Mouse (Mus musculus) limb, embryonic 14.5 days (tissue): ENCODE data around the gene Otud1. TPM values are rescaled to one million over a fixed set of nuclear protein-coding genes. Genes with fewer than 3 reads are reported as not detected.

ENCODE experiments used
- ATAC-seq: fragments of 200-750 bp; cut with Nextera tagmentation; 2 replicates; pipeline ENCODE4 v1.8.0; 2017; ENCODE audit warnings: low read depth, moderate number of reproducible peaks, moderate TSS enrichment; ENCODE audit not compliant: low FRiP score
- DNase-seq: peaks from one replicate; pipeline ENCODE4 v3.0.0-alpha.2; 2015; ENCODE audit warnings: low spot score
- H3K27ac ChIP-seq: fragments of 300-500 bp; sonication (generic); replicated peaks from 2 replicates; pipeline ENCODE4 v1.5.1; 2014; ENCODE audit warnings: low read depth, mild to moderate bottlenecking, low read length, moderate library complexity, mixed read lengths
- H3K27me3 ChIP-seq: fragments of 300-500 bp; sonication (generic); 2 replicates; pipeline ENCODE4 v1.6.1; 2014; ENCODE audit warnings: low read length, mixed read lengths; ENCODE audit not compliant: control insufficient read depth, insufficient read depth
- H3K36me3 ChIP-seq: fragments of 300-500 bp; sonication (generic); 2 replicates; pipeline ENCODE4 v1.6.1; 2014; ENCODE audit warnings: mild to moderate bottlenecking, low read length, moderate library complexity, mixed read lengths; ENCODE audit not compliant: control insufficient read depth, insufficient read depth
- H3K4me1 ChIP-seq: fragments of 300-500 bp; sonication (generic); 2 replicates; pipeline ENCODE4 v1.6.1; 2014; ENCODE audit warnings: antibody characterized with exemption, low read length, mixed read lengths; ENCODE audit not compliant: control insufficient read depth, insufficient read depth
- H3K4me2 ChIP-seq: fragments of 300-500 bp; sonication (generic); replicated peaks from 2 replicates; pipeline ENCODE4 v1.6.1; 2014; ENCODE audit warnings: low read depth, mild to moderate bottlenecking, low read length, moderate library complexity; ENCODE audit not compliant: severe bottlenecking
- H3K4me3 ChIP-seq: fragments of 300-500 bp; sonication (generic); replicated peaks from 2 replicates; pipeline ENCODE4 v1.5.1; 2014; ENCODE audit warnings: low read length
- H3K9ac ChIP-seq: fragments of 300-500 bp; sonication (generic); 2 replicates; pipeline ENCODE4 v1.6.1; 2014; ENCODE audit warnings: mild to moderate bottlenecking, low read depth, low read length, moderate library complexity; ENCODE audit not compliant: severe bottlenecking
- H3K9me3 ChIP-seq: fragments of 300-500 bp; sonication (generic); 2 replicates; pipeline ENCODE4 v1.6.1; 2016; ENCODE audit warnings: low read length; ENCODE audit not compliant: control insufficient read depth
- POLR2A ChIP-seq: fragments of 200-500 bp; IDR thresholded peaks from 2 replicates; pipeline ENCODE4 v1.8.0; 2012; ENCODE audit warnings: inconsistent platforms, mild to moderate bottlenecking, moderate library complexity, borderline replicate concordance; ENCODE audit not compliant: insufficient read depth, insufficient read length; ENCODE audit errors: extremely low read depth
- WGBS: fragments of 180-500 bp; shearing (Covaris S2); extraction: QIAGEN DNeasy Blood & Tissue Kit; methylation state at CpG from one replicate; pipeline ENCODE4 v1.1.7; 2014; 5-methylcytosine and 5-hydroxymethylcytosine counted together
- polyA plus RNA-seq, 2 experiments: library from polyadenylated mRNA; depleted of rRNA in 1 of 2; stranded (reverse) in 1 of 2; unstranded in 1 of 2; fragments of >200 nt; fragmentation: Nextera tagmentation in 1 of 2; extraction: Ambion mirVana in 1 of 2; gene quantifications; 2 replicates each; pipeline versions ENCODE4 v1.2.1 to v1.2.3; 2012 to 2014

Otud1 gene
- polyA plus RNA-seq (2012; rRNA removed) (2.5 and 2.6 TPM in 2 replicates), polyA plus RNA-seq (2014; fragmentation: Nextera tagmentation; extraction: Ambion mirVana) (1.6 and 2.1 TPM in 2 replicates)

- Histone ChIP-seq H3K4me2 (peak within 1 kb of the TSS; percentile 70), H3K9ac (peak within 1 kb of the TSS; percentile 71), H3K4me1 (peaks cover 10% of the 10 kb centered on the region; the same call in 1 of the 2 replicates), H3K4me3 (peak within 1 kb of the TSS; percentile 69), H3K36me3 (no peaks in the 10 kb centered on the region), H3K27me3 (peaks cover 12% of the 10 kb centered on the region), H3K27ac (peak within 1 kb of the TSS; percentile 81), H3K9me3 (no peaks in the 10 kb centered on the region)
- ATAC-seq, result peak; percentile 96
- 0 out of 2 replicates have a peak, but pooled peaks have one; percentile 26 for TF ChIP-seq POLR2A
- under 1% methylated on average over 47 of the region's 62 CpGs for WGBS
- peak; percentile 95 for DNase-seq
Measured at GRCm38 (mm10) chr2:19657158-19657874, at the start of gene Otud1. Gene Otud1 (plus strand): TSS chr2:19657752.

- ATAC-seq (no peak), DNase-seq (no peak)
Measured at GRCm38 (mm10) chr2:19607852-19608251, 49.7 kb upstream of the Otud1 start.

GRCm38 (mm10) chr2:19608410-19609073 lies 49.0 kb upstream of the Otud1 start:
- no peak overlapping the region for H3K27ac ChIP-seq
- H3K4me2 ChIP-seq, result no peak overlapping the region
- no peaks in the 10 kb centered on the region for H3K36me3 ChIP-seq
- DNase-seq (no peak), ATAC-seq (no peak)
- no peaks in the 10 kb centered on the region for H3K9me3 ChIP-seq
- 78% methylated on average over 3 of the region's 3 CpGs for WGBS
- no peak overlapping the region for H3K9ac ChIP-seq
- no peaks in the 10 kb centered on the region for H3K27me3 ChIP-seq
- TF ChIP-seq POLR2A, result no peak
- H3K4me3 ChIP-seq, result no peak overlapping the region
- H3K4me1 ChIP-seq, result no peaks in the 10 kb centered on the region

More at GRCm38 (mm10) chr2:19607852-19608251, 49.7 kb upstream of the Otud1 start:
- no peak overlapping the region for H3K4me3 ChIP-seq
- no peaks in the 10 kb centered on the region for H3K27me3 ChIP-seq
- no peak overlapping the region for H3K4me2 ChIP-seq
- no peak for TF ChIP-seq POLR2A
- no peaks in the 10 kb centered on the region for H3K4me1 ChIP-seq
- no peak overlapping the region for H3K27ac ChIP-seq
- no peak overlapping the region for H3K9ac ChIP-seq
- H3K9me3 ChIP-seq, result no peaks in the 10 kb centered on the region
- WGBS, result 89% methylated on average over 1 of the region's 1 CpGs
- H3K36me3 ChIP-seq, result no peaks in the 10 kb centered on the region

GRCm38 (mm10) chr2:19622041-19622440 lies 35.5 kb upstream of the Otud1 start:
- Histone ChIP-seq H3K9ac (no peak overlapping the region), H3K4me2 (no peak overlapping the region), H3K36me3 (no peaks in the 10 kb centered on the region), H3K4me3 (no peak overlapping the region), H3K27ac (no peak overlapping the region), H3K9me3 (no peaks in the 10 kb centered on the region), H3K4me1 (no peaks in the 10 kb centered on the region), H3K27me3 (no peaks in the 10 kb centered on the region)
- ATAC-seq (no peak), DNase-seq (no peak)
- 91% methylated on average over 1 of the region's 1 CpGs for WGBS
- TF ChIP-seq POLR2A, result no peak

- ATAC-seq (no peak), DNase-seq (no peak)
- no peak for TF ChIP-seq POLR2A
- WGBS, result 81% methylated on average over 6 of the region's 6 CpGs
- no peaks in the 10 kb centered on the region for H3K9me3 ChIP-seq
- no peak overlapping the region for H3K4me2 ChIP-seq
- no peaks in the 10 kb centered on the region for H3K4me1 ChIP-seq
- H3K4me3 ChIP-seq, result no peak overlapping the region
- H3K36me3 ChIP-seq, result no peaks in the 10 kb centered on the region
- H3K27me3 ChIP-seq, result no peaks in the 10 kb centered on the region
- no peak overlapping the region for H3K9ac ChIP-seq
- H3K27ac ChIP-seq, result no peak overlapping the region
Measured at GRCm38 (mm10) chr2:19627044-19627443, 30.5 kb upstream of the Otud1 start.
